Mouse (Mus musculus): ENCODE measurements at regions not wholly inside any gene's neighbourhood (a gene's known extent, or its start where the extent isn't known, plus 50 kb on each side); places are given as distances from the start of the nearest gene placed in this dataset.
A peak's percentile ranks its signal among the peaks of the same experiment; 100 is the strongest.

DNA sequence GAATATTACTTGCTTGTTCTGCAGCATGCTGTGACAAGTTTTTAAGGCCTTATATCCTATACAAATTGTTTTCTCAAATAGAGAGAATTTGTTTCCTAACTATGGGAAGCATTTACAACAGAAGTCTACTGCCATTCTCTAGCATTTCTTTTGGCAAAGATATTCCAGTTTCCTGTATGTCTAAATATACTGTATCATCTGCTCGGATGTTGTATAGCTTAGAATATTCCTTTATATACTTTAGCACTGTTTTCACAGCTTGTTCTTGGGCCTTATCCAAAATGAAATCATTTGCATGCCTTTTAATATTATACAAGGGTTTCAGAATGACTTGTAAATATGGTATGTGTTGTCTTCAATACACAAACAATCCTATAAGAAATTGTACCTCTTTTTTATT lies 92.1 kb upstream of the Ins2 start:
- intact Hi-C loops (cut with DNase I): no loop called here
- DNase-seq: no peak

GRCm38 (mm10) chr7:142830969-142831673 lies 87.9 kb upstream of the Ins2 start:
- DNase-seq: no peak

GRCm38 (mm10) chr7:142810711-142811110 lies 67.5 kb upstream of the Ins2 start:
- intact Hi-C loops (cut with DNase I): no loop called here

More at GRCm38 (mm10) chr7:142830969-142831673, 87.9 kb upstream of the Ins2 start:
- intact Hi-C loops (cut with DNase I): no loop called here

DNA sequence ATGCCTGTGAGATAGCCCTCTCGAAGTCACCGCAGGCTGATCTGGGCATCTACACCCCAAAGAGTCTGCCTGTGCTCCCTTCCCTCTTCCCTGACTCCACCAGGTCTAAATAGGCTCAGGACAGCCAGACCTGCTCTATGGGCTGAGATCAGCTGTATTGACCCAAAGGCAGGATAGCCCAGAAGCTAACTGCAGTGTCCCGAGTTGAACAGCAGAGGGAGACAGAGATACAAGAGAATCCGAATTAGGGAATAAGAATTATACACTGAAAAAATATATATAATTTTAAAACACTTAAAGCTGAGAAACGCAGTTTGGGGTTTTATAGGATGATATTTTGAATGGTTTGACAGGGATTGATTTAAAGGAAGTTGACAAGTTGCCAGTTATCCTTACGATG lies 56.2 kb upstream of the Ins2 start:
- intact Hi-C loops (cut with DNase I): loop anchor here (2.0 kb wide), 1 partner anchor 51 kb away; no protein-coding TSS in a partner anchor
- DNase-seq: peak; percentile 22 to 61

More at GRCm38 (mm10) chr7:142810711-142811110, 67.5 kb upstream of the Ins2 start:
- DNase-seq: no peak

- intact Hi-C loops (cut with DNase I): no loop called here
- no peak for DNase-seq
These were observed 51.3 kb upstream of the Ins2 start for GRCm38 (mm10) chr7:142794481-142794880.
